In genomic region chr1:189665966-189666365, GRCm38 (mm10) we compare ENCODE assay signal across 20 mouse cellular contexts. TPM values are rescaled to one million over a fixed set of nuclear protein-coding genes. Genes with fewer than 3 reads are reported as not detected.
DNase-seq lines count a peak whose midpoint lies in the region; TF ChIP-seq lines count a peak whose summit lies in the region.
"Had no signal": no experiment of that assay in that cellular context is flagged by ENCODE, and none has a peak within 500 bp of the region (broad histone marks: within the 10 kb centered on the region; RNA-seq: fewer than 3 reads in every experiment).

No protein-coding gene starts in this region.

- H3K4me3 ChIP-seq in left cerebral cortex, adult 2 months = no peak overlapping the region
- H3K4me3 ChIP-seq: embryonic facial prominence, embryonic 12.5 days; forebrain, embryonic 15.5 days; heart, embryonic 10.5 days; heart, embryonic 15.5 days; hindbrain, embryonic 10.5 days; hindbrain, embryonic 15.5 days had no signal

- H3K27ac ChIP-seq in left cerebral cortex, adult 2 months = no peak overlapping the region
- H3K27ac ChIP-seq: embryonic facial prominence, embryonic 12.5 days; forebrain, embryonic 15.5 days; heart, embryonic 10.5 days; heart, embryonic 15.5 days; hindbrain, embryonic 10.5 days; hindbrain, embryonic 15.5 days had no signal

- intact Hi-C loops in left cerebral cortex, postnatal 4 days (cut with DNase I) = no loop called here
- intact Hi-C loops in left cerebral cortex, adult 2 months (cut with DNase I) = no loop called here
- intact Hi-C loops in heart, postnatal 25 days (cut with DNase I) = no loop called here

- TF ChIP-seq CTCF in left cerebral cortex, adult 2 months (IDR thresholded peaks at IDR 0.05) = no peak

- peak; percentile 33 for DNase-seq in cerebellum, adult 9-11 months
- no peak for DNase-seq in cerebellum, postnatal 4 days (ENCODE audit: low spot score in 2 of 2)
- peak; percentile 25 for DNase-seq in left cerebral cortex, postnatal 4 days
- no peak for DNase-seq in left cerebral cortex, adult 2 months (ENCODE audit: extremely low spot score in 1 of 2, low spot score in 2 of 2)
- peak; percentile 58 for DNase-seq in brain, adult 2 months (ENCODE audit: low read depth, low spot score)
- DNase-seq in cerebellum, postnatal 14 days = peak; percentile 67 to 81
- DNase-seq in heart, postnatal 25 days (ENCODE audit: low spot score) = no peak
- DNase-seq: adrenal gland, adult 2 months; adrenal gland, postnatal 25 days; embryo, embryonic 11 days; gastrocnemius, postnatal 36 days; heart, adult 18-20 months; heart, postnatal 14 days; kidney, adult 8-10 months had no signal

RNA-seq across cellular contexts. Expression of gene Cenpf, which starts 21.9 kb away (rescaled TPM):
- total RNA-seq in left cerebral cortex, postnatal 4 days (2021) = 1 to 10 TPM; 7.2 to 8.1 TPM
- total RNA-seq in left cerebral cortex, adult 2 months (2021) = under 1 TPM; 0.37 to 0.84 TPM
- 1 to 10 TPM; 2.5 to 5.2 TPM for total RNA-seq in heart, postnatal 25 days (2021)

Comparison
In these comparisons a context has a peak if more than half of its experiments do, and no peak if none do; other contexts are left out.
1. DNase-seq: peak in cerebellum, adult 9-11 months (single experiment), left cerebral cortex, postnatal 4 days (single experiment), brain, adult 2 months (single experiment) and cerebellum, postnatal 14 days (2 of 2); none in cerebellum, postnatal 4 days (0 of 2), left cerebral cortex, adult 2 months (0 of 2) and heart, postnatal 25 days (single experiment).